Mouse (Mus musculus) embryo, embryonic 11.5 days (tissue): ENCODE measurements at regions not wholly inside any gene's neighbourhood (a gene's known extent, or its start where the extent isn't known, plus 50 kb on each side); places are given as distances from the start of the nearest gene placed in this dataset.

Experiments
- DNase-seq: peaks from one replicate; pipeline ENCODE4 v3.0.0-alpha.2; 2012; ENCODE audit warnings: low read depth, low spot score

DNA sequence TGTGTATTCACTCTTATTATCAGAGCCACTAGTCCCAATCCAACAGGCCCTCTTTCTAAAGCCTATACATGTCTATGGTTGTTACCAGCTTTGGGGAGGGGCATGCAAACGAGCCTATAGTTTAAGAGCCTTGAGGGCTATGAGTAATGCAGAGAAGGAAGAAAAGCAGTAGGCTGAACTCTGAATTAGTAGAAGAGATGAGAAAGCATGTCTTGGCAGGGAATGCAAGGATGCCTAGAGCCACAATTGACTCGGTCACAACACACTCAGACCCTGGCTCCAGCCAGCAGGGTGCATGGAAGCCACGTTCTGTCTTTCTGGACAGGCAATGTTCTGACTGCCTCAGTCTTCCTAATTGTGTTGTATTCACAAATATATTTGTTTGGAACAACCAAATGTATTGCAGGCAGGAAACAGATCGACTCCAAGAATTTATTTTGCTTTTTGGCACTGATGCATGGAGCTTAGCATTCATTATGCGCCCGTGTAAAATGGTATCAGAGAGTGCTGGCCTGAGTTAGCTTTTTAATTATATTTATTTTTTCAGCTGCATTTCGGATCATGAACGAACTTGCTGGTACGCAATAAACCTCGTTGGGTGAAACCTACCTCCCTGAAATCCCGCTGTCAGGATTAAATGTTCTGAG is 110.2 kb downstream of the Rybp start:
- no peak for DNase-seq

GRCm38 (mm10) chr6:100170711-100171348 is 116.5 kb downstream of the Rybp start:
- DNase-seq: no peak

DNA sequence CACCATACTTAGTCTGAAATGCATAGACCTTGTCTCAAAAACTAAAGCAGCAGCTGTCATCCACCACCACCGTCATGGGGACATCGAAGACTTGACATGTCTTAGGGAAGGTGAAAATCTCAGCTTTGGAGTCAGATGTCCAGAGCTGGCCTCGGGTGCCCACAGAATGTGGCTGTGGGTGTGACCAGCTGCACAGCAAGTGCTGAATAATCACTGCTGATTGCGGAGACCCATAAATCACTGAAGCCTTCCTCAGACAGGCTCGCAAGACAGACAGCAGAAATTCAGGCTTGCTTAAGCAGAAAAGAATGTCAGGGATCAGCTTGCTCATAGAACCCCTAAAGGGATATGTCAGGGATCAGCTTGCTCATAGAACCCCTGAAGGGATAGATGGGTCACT is 120.0 kb downstream of the Rybp start:
- no peak for DNase-seq

- no peak for DNase-seq
Observed at GRCm38 (mm10) chr6:100165746-100166145, 121.5 kb downstream of the Rybp start.

DNA sequence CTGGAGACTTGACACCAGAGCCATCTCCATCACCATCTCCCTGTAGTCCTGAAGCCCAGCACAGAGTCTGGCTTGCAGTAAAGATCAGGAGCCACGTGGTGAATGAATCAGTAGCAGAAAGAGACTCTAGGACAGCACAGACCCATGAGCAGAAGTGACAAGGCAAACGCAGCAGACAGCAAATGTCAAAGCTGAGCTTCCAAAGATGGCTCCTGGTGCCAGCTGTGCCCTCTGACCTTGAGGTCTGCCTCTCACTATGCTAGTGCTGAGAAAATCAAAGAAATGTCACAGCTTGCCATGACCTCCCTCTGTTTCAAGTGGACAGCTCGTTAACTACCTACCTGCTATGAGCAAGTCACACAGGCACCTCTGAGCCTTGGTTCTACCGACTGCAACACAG is 123.1 kb downstream of the Rybp start:
- DNase-seq: no peak

GRCm38 (mm10) chr6:100163814-100164130 is 123.5 kb downstream of the Rybp start:
- no peak for DNase-seq

DNA sequence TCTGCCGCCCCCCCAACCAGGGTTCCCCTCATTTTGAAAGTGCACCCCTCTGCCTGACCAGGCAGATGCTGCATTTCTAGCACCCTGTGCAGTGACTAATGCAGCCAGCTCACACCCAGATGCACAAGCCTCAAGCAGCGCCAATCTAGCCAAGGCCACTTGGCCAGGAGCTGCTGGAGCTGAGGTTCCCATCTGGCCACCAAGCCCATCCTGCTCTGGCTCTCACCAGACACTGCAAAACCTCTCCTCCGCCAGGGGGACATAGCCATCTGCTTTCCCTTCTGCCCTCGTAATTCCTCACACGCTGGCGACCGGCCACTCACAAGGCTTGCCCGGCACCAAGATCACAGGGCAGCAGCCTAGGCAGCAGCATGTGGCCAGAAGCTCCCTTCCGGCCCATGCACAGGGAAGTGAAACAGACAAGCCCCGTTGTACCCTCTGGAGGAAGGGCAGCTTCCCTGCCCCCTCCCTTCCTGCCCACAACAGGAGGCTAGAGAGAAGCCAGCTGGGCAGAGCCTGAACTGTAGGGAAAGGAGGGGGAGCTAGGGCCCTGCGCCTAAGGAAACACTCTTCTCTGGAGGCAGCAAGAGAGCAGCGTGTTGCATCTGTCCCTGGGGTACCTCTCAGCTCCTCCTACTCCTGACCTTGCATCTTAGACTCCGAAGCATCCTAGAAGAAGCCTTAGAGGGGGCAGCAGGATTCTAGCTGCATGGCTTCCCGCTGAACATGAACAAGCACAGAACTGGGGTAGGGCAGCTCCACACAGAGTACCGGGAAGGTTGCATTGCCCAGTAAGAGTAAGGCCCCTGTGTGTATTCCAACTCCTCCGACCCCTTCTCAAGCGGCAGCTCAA is 124.1 kb downstream of the Rybp start:
- peak; percentile 51 for DNase-seq

- no peak for DNase-seq
Observed at GRCm38 (mm10) chr6:100160670-100161069, 126.6 kb downstream of the Rybp start.

DNA sequence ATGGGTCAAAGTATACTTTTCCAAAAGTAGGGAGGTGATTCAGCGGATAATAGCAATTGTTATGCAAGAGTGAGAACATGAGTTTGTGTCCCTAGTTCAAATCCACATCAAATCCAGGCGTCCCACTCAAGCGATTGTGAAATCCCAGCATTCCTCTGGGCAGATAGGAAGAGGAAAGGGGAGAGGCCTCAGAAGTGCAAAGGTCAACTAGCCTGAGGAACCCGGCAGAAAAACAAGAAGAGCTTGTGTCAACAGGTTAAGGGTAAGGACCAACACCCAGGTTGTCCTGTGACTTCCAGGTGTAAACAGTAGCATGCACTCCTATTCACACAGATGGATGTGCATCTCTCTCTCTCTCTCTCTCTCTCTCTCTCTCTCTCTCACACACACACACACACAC is 127.5 kb downstream of the Rybp start:
- DNase-seq: no peak

DNA sequence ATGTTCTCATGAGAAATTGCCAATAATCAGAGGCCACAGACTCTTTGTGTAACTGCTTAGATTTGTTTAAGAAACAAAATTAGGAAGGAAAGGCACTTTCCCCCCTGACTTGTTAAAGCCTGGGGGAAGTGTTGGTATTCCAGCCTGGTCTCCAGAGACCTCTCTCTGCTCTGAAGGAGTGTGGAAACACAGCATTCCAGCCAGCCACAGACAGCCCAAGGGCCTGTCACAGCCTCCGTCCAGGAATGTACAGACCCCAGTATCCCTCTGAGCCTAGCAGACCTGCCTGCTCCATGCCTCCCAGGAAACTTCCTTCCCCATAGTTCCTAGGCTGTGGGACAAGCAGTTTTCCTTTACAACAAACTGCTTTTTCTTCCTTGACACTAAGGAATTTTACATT is 128.0 kb downstream of the Rybp start:
- DNase-seq: no peak

DNA sequence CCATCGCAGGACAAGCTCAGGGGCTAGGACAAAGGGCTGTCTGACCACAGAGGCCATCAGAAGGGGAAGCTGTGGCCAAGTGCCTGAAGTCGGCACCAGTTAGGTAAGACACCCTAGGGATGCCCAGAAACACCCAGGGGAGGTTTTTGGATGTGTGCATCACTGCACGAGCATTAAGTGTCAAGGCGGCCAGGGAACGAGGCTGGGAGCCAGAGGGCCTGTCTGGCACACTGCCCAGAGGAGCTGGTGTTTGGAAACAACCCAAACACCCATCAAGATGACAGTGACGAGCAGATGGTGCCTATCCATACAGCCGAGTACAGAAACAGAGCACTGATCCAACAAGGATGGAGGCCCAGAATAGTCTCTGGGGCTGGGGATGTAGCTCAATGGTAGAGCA is 130.0 kb downstream of the Rybp start:
- DNase-seq: no peak

GRCm38 (mm10) chr6:100156163-100156562 is 131.1 kb downstream of the Rybp start:
- no peak for DNase-seq

GRCm38 (mm10) chr6:100155676-100156075 is 131.6 kb downstream of the Rybp start:
- no peak for DNase-seq

GRCm38 (mm10) chr6:100151447-100151846 is 135.8 kb downstream of the Rybp start:
- no peak for DNase-seq

DNA sequence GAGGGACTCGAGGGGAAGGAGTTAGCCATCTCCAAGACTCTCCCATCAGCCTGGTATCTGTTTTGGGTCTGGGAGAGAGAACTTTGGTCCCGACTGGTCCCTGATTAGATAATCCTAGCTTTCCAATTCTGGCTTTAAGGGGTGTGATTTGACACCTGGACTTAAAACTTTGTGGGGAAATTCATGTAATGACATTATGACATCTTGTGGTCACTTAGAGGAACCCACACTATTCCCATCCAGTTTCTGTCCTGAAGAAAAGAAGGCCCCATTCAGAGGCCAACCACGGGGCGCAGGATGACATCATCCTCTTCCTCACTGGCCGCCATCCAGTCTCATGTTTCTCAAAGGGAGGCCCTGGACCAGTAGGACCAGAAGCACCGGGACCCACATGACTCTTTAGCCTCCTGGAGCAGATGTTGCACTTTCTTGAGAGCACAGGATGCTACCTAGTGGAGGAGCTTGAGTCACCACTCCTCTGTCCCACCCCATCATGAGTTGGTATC is 136.5 kb downstream of the Rybp start:
- no peak for DNase-seq

GRCm38 (mm10) chr6:100149458-100149852 is 137.8 kb downstream of the Rybp start:
- no peak for DNase-seq

DNA sequence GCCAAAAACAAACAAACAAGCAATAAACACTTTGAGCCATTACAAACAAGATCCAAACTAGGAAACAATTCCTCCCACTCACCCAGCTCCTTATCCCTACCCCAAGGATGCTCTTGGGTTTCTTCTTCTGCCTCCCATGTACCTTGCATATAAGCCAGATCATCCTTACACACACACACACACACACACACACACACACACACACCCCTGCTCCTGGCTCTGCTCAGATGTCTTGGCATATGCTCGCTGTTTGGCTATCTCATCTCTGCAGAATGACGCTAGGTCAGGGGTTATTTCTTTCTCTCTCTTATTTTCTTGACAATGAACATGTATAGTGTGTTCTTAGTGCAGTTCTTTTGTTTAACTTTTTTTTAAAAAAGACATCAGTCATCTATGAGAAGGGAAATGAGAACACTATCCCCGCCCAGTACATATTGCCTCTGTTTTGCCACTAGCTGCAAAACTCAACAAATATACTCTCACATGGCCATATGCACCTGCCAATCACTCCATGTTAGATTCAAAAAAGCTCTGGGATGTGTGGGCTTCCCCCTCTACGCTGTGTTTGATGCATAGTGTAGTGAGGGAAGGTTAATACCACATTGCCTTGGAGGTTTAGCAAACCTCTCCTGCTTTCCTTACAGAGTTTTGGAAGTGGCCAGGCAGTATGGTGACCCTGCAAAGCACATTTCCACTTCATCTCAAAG is 138.4 kb downstream of the Rybp start:
- no peak for DNase-seq

DNA sequence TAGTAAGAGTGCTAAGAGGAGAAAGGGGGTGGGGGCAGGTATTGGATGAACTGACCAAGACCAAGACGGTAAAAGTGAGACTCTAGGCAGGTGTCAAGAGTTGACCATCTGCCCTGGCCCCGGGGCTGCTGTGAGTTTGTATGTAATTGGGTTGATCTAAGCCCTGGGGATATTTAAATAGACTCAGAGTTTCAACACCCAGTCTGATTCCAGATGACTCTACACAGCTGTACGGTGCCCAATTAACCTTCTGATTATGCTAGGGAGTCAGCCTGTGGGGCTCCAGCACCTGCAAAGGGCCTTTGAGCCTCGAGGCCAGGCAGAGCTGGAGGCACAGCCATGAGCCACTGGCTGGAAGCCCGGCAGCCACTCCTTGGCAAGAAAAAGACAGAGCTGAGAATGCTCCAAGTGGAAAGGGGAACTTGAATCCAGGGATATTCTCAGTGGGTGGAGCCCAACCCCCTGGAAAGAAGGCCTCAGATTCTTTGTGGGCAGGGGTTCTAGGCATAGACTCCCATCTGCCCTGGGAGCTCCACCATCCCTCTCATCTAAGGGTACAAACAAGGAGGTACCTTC is 140.8 kb downstream of the Rybp start:
- no peak for DNase-seq

GRCm38 (mm10) chr6:100145869-100146268 is 141.4 kb downstream of the Rybp start:
- no peak for DNase-seq

GRCm38 (mm10) chr6:100144544-100145287 is 142.6 kb downstream of the Rybp start:
- no peak for DNase-seq
